Mouse (Mus musculus) cerebellum, postnatal 25 days (tissue): ENCODE results near the gene Tram1l1.
"Not testable (repeated sequence)": the region's sequence is repeated elsewhere in the genome, so short reads cannot be mapped to it uniquely, and the experiment has no call there.

Source experiments
- DNase-seq, 2 experiments: peaks; one replicate each; pipeline ENCODE4 v3.0.0; 2021; ENCODE audit warnings: mixed read lengths in 2 of 2

Gene Tram1l1

DNA sequence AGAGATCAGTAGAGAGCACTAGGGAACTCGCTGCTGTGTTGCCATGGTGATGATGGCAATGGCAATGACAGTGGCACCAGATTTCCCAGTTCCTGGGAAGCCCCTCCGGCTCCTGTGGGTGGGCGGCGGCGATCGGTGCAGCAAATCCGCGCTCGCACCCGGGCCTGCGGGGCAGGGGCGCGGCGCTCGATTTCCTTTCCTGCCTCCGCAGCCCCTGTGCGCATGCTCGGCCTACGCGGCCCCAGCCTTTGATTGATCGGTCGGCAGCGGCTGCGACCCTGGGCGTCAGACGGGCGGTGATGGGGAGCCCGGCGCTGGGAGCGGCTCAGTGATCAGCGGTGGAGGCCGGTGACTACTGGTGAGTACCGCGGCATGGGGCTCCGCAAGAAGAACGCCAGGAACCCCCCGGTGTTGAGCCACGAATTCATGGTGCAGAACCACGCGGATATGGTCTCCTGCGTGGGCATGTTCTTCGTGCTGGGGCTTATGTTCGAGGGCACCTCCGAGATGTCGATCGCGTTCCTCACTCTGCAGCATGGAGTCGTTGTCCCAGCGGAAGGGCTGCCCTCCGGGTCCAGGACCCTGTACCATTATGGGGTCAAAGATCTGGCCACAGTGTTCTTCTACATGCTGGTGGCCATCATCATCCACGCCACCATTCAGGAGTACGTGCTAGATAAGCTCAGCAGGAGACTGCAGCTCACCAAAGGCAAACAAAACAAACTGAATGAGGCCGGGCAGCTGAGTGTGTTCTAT lies at the start of gene Tram1l1:
Tram1l1 (plus strand) TSS at position 35 of the 756 bp plus-strand sequence.
- DNase-seq: peak; percentile 84 to 85

DNA sequence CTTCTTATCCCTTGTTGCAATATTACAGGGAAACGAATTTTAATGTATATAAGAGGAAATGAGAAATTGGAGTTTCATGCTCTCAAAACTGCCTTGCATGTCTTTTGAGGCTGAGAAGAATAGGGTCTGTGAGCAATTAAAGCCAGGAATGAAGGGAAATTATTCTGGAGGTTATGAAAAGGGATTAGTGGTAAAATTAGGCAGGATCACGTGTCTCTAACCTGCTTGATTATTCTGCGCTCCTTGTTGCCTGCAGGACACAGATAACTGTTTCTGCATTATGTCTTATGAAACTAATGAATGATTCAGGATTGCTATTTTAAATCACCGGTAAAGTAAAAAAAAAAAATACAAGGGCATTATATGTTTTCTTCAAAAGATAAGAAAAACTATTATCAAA lies 49.4 kb upstream of the Tram1l1 start:
- DNase-seq: no peak

DNA sequence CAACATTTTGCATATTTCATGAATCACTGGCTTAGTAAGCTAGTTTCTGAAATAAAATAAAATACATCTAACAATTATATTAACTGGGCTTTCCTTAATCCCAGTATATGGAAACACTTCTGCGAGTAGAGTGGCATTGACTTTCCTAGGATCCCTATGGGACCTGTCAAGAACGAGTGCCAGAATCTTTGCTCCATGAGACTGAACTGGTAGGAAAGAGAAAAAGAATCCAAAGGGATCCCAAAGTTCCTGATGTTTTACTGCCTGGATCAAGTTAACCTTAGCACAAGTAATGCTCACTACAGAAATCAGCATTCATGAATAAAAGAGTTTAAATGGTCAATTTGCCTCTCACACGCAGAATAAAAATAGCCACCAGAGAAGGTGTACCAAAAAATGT lies 49.0 kb upstream of the Tram1l1 start:
- no peak for DNase-seq

DNA sequence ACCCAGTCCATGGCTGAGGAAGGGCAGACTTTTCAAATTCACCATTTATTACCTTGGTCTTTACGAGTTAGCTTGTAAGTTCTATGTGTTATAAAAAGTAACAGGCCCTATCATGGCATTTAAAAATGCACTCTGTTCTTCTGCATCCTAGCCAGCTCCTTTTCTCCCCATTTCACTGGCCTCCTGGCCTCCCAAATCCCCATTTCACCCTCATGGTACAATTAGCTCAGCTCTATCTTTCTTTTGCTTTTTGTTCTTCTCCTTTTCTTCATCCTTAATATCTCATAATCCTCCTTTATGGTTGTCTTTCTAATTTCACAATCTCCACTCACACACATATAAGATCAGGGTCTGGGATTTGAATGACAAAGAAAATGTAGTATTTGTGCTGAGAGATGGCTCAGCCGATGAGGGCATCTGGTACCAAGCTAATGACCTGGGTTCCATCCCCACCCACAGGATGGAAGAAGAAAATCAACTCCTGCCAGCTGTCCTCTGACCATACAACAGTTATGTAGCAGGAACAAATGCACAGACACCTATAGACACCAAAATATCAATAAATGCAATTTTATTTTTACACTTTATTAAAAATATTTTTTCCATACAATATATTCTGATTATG lies 48.1 kb upstream of the Tram1l1 start:
- peak; percentile 41 to 66 for DNase-seq

DNA sequence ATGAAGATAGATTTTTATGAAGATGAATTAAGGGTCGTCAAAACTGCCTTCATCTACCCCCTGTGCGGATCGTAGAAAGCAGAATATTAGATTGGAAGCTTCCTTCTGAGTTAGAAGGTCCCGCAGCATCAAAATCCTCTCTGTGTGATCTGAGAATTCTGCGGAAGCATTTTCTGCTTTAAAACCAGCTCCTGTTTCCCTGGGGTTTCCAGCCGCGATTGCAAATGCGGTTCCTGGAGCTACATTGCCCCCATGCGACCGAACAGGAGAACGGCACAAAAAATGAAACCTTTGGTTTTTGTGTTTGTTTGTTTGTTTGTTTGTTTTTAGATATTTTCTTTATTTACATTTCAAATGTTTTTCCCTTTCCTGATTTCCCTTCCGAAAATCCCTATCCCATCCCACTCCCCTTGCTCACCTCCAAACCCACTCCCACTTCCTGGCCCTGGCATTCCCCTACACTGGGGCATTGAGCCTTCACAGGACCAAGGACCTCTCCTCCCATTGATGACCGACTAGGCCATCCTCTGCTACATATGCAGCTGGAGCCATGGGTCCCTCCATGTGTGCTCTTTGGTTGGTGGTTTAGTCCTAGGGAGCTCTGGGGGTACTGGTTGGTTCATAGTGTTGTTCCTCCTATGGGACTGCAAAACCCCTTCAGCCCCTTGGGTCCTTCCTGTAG lies 45.6 kb upstream of the Tram1l1 start:
- peak; percentile 76 to 83 for DNase-seq

DNA sequence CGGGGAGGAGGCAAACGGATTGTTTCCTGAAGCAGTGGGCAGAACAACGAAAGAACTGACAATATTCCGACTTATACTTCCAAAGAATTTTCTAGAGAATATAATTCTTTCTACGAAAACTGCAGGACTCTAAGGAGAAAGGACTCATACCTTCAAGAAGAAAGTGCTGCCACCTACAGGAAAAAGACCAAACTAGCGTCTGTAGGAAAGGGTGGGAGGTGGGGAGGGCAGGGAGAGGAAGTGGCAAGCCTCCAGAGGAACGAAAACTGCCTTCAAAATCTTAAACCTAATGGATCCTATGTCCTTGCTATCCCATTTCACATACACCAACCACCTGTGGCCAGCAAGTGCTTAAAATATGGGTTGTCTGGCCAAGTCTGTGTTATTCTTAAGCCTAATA lies 31.7 kb upstream of the Tram1l1 start:
- DNase-seq: not testable (repeated sequence)

DNA sequence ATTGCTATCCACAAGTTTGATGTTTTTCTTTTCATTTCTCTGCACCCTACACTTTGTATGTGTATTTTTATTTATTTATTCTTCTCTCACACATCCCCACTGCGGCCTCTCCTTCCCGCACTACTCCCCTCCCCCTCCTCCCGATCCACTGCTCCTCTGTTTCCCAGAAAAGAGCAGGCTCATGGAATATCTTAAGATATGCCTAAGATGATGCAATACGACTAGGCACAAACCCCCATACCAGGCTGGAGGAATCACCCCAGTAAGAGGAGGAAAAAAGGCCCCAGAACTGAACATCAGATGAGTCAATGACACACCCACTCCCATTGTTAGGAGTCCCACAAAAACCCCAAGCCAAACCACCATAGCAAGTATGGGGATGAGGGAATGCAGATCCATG lies 1.4 kb upstream of the Tram1l1 start:
- no peak for DNase-seq

DNA sequence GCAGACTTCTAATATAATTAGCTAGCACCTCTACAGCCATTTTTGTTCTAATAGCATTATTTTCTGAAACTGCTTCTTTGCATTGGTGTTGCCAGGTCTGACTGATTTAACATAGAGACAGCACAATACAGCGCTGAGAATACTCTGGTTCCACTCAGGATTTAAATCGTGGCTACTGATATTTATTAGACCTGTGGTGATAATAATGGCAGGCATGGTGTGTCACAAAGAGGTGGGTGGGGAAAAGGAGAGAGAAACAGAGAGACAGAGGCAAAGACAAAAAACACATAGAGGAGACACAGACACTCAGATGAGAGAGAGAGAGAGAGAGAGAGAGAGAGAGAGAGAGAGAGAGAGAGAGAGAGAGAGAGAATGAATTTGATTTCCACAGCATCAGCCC lies 257 bp upstream of the Tram1l1 start:
- peak in 1 of 2 experiments; percentile 10 for DNase-seq

DNA sequence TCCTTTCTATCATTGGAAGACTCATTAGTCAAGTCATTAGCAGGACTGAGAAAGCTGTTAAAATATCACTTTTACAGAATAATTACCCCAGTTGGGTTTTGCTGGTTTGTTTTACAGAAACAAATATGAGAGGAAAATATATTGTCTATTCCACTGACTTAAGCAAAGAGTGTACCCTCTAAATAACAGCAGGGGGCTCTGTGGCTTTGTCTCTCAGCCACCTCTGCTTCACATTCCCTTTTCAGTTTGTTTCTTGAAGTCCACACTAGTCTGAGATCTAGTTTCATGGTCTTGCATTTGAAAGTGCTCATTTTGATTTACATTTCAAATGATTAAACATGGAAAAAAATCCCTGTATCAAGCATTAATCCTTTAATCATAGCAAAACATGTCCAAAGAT lies 25.8 kb downstream of the Tram1l1 start:
- no peak for DNase-seq

DNA sequence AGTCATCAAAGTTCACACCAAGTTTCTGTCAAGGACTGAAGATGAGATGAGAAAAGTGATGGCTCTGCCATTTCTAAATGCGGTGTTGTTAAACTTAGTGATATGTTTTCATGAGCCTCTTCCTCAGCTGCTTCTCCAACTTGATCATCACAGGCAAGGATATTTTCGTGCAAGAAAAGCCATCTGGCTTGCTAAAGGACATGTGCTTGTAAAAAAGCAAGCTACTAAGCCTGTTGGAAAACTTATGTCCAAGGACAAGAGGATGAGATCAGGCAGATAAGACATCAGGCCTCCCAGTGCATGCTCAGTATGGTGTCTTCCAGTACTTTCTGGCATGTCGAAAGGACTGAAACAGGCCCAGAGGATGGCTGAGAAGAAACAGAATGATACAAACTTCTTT lies 36.9 kb downstream of the Tram1l1 start:
- no peak for DNase-seq

DNA sequence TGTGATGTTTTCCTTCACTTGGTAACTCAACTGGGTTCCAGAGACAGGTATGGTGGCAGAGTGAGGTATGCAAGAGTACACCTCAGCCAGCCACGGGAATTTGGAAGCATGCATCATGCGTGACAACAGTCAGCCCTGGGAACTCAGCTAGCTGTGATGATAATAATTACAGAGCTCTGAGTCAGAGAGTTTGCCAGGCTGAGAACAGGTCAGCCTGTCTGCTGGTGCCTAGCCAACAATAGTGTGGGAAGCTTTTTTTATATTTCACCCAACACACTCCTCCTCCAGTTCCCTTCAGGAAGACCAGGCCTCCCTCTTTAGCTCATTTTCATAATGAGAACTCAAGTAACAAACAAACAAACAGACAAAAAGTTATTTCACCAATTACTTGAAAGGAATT lies 51.4 kb downstream of the Tram1l1 start:
- DNase-seq: no peak
